Mouse (Mus musculus) midbrain, embryonic 11.5 days (tissue): ENCODE results near the gene Tnfaip8l1. TPM values are rescaled to one million over a fixed set of nuclear protein-coding genes. Genes with fewer than 3 reads are reported as not detected.

Source experiments
- ATAC-seq: fragments of 200-750 bp; cut with Nextera tagmentation; 2 replicates; pipeline ENCODE4 v1.8.0; 2017; ENCODE audit warnings: moderate TSS enrichment, moderate library complexity; ENCODE audit not compliant: low FRiP score
- DNase-seq: peaks from one replicate; pipeline ENCODE4 v3.0.0; 2015; ENCODE audit warnings: low spot score; ENCODE audit errors: missing footprints
- H3K27ac ChIP-seq: fragments of 300-500 bp; sonication (generic); 2 replicates; pipeline ENCODE4 v1.5.1; 2014; ENCODE audit warnings: low read depth, low read length
- H3K27me3 ChIP-seq: fragments of 300-500 bp; sonication (generic); 2 replicates; pipeline ENCODE4 v1.6.1; 2014; ENCODE audit warnings: mild to moderate bottlenecking, low read length, moderate library complexity, mixed read lengths; ENCODE audit not compliant: control insufficient read depth, insufficient read depth
- H3K36me3 ChIP-seq: fragments of 300-500 bp; sonication (generic); 2 replicates; pipeline ENCODE4 v1.6.1; 2014; ENCODE audit warnings: mild to moderate bottlenecking, low read length, moderate library complexity, mixed read lengths; ENCODE audit not compliant: control insufficient read depth, insufficient read depth
- H3K4me1 ChIP-seq: fragments of 300-500 bp; sonication (generic); 2 replicates; pipeline ENCODE4 v1.6.1; 2014; ENCODE audit warnings: low read length; ENCODE audit not compliant: control insufficient read depth, insufficient read depth
- H3K4me2 ChIP-seq: fragments of 300-500 bp; sonication (generic); 2 replicates; pipeline ENCODE4 v1.6.1; 2014; ENCODE audit warnings: mild to moderate bottlenecking, moderate library complexity
- H3K4me3 ChIP-seq: fragments of 300-500 bp; sonication (generic); 2 replicates; pipeline ENCODE4 v1.5.1; 2014; ENCODE audit warnings: low read depth, low read length
- H3K9ac ChIP-seq: fragments of 300-500 bp; sonication (generic); 2 replicates; pipeline ENCODE4 v1.6.1; 2014; ENCODE audit warnings: low read length
- H3K9me3 ChIP-seq: fragments of 300-500 bp; sonication (generic); 2 replicates; pipeline ENCODE4 v1.6.1; 2016; ENCODE audit warnings: low read length; ENCODE audit not compliant: control insufficient read depth
- WGBS: fragments of 180-500 bp; shearing (Covaris S2); extraction: QIAGEN DNeasy Blood & Tissue Kit; methylation state at CpG from one replicate; pipeline ENCODE4 v1.1.7; 2014; 5-methylcytosine and 5-hydroxymethylcytosine counted together
- polyA plus RNA-seq: library from polyadenylated mRNA; unstranded; fragments of >200 nt; fragmentation: Nextera tagmentation; extraction: Ambion mirVana; gene quantifications from 2 replicates; pipeline ENCODE4 v1.2.1, GENCODE M21; 2014

Gene Tnfaip8l1
- polyA plus RNA-seq, 1 experiment from 2014 or later: 7.7 TPM

- ATAC-seq (peak; percentile 36), DNase-seq (peak; percentile 83)
- H3K36me3 ChIP-seq: peaks cover 9% of the 10 kb centered on the region; the same call in 1 of the 2 replicates
- H3K4me1 ChIP-seq: peaks cover 10% of the 10 kb centered on the region
- peak overlapping the region; percentile 81 for H3K27ac ChIP-seq
- H3K27me3 ChIP-seq: no peaks in the 10 kb centered on the region
- WGBS: 49% methylated on average over 11 of the region's 11 CpGs
- H3K4me2 ChIP-seq: no peak overlapping the region
- no peak overlapping the region for H3K4me3 ChIP-seq
- no peaks in the 10 kb centered on the region for H3K9me3 ChIP-seq
- 0 out of 2 replicates have a peak overlapping the region, but pooled peaks have one; percentile 7 for H3K9ac ChIP-seq
Observed at GRCm38 (mm10) chr17:56185281-56186141, 23.2 kb downstream of the Tnfaip8l1 start.

GRCm38 (mm10) chr17:56191266-56191665 lies 29.0 kb downstream of the Tnfaip8l1 start:
- H3K4me3 ChIP-seq: no peak overlapping the region
- peaks cover 18% of the 10 kb centered on the region for H3K36me3 ChIP-seq
- H3K4me1 ChIP-seq: no peaks in the 10 kb centered on the region
- no peak overlapping the region for H3K4me2 ChIP-seq
- ATAC-seq (no peak), DNase-seq (no peak)
- H3K27me3 ChIP-seq: no peaks in the 10 kb centered on the region
- H3K9ac ChIP-seq: no peak overlapping the region
- no peaks in the 10 kb centered on the region for H3K9me3 ChIP-seq
- no peak overlapping the region for H3K27ac ChIP-seq
- 90% methylated on average over 6 of the region's 6 CpGs for WGBS

- no peak overlapping the region for H3K4me3 ChIP-seq
- H3K27me3 ChIP-seq: no peaks in the 10 kb centered on the region
- no peak overlapping the region for H3K4me2 ChIP-seq
- 94% methylated on average over 12 of the region's 12 CpGs for WGBS
- DNase-seq: no peak
- no peaks in the 10 kb centered on the region for H3K9me3 ChIP-seq
- H3K9ac ChIP-seq: no peak overlapping the region
- peaks cover 29% of the 10 kb centered on the region for H3K36me3 ChIP-seq
- H3K4me1 ChIP-seq: no peaks in the 10 kb centered on the region
- ATAC-seq: no peak
- no peak overlapping the region for H3K27ac ChIP-seq
Observed at GRCm38 (mm10) chr17:56194357-56194756, 32.1 kb downstream of the Tnfaip8l1 start.

GRCm38 (mm10) chr17:56194765-56195164 lies 32.5 kb downstream of the Tnfaip8l1 start:
- ATAC-seq: no peak
- Histone ChIP-seq H3K9ac (no peak overlapping the region), H3K27me3 (no peaks in the 10 kb centered on the region), H3K36me3 (peaks cover 29% of the 10 kb centered on the region), H3K4me3 (no peak overlapping the region), H3K4me2 (no peak overlapping the region), H3K9me3 (no peaks in the 10 kb centered on the region), H3K27ac (no peak overlapping the region), H3K4me1 (no peaks in the 10 kb centered on the region)
- 86% methylated on average over 13 of the region's 13 CpGs for WGBS
- no peak for DNase-seq

- no peak for DNase-seq
- WGBS: 63% methylated on average over 2 of the region's 2 CpGs
- Histone ChIP-seq H3K4me2 (no peak overlapping the region), H3K9me3 (no peaks in the 10 kb centered on the region), H3K27ac (no peak overlapping the region), H3K36me3 (peaks cover 31% of the 10 kb centered on the region), H3K27me3 (no peaks in the 10 kb centered on the region), H3K4me3 (no peak overlapping the region), H3K9ac (no peak overlapping the region), H3K4me1 (no peaks in the 10 kb centered on the region)
- ATAC-seq: no peak
Observed at GRCm38 (mm10) chr17:56196860-56197259, 34.6 kb downstream of the Tnfaip8l1 start.

- Histone ChIP-seq H3K4me3 (no peak overlapping the region), H3K27ac (no peak overlapping the region), H3K36me3 (peaks cover 42% of the 10 kb centered on the region), H3K9me3 (no peaks in the 10 kb centered on the region), H3K27me3 (no peaks in the 10 kb centered on the region), H3K4me2 (no peak overlapping the region), H3K9ac (no peak overlapping the region), H3K4me1 (no peaks in the 10 kb centered on the region)
- DNase-seq (peak; percentile 86), ATAC-seq (no peak)
- 85% methylated on average over 9 of the region's 9 CpGs for WGBS
Observed at GRCm38 (mm10) chr17:56200586-56200985, 38.3 kb downstream of the Tnfaip8l1 start.

- WGBS: 66% methylated on average over 3 of the region's 3 CpGs
- no peaks in the 10 kb centered on the region for H3K4me1 ChIP-seq
- DNase-seq: no peak
- H3K4me2 ChIP-seq: no peak overlapping the region
- peaks cover 45% of the 10 kb centered on the region for H3K36me3 ChIP-seq
- no peaks in the 10 kb centered on the region for H3K9me3 ChIP-seq
- no peak overlapping the region for H3K4me3 ChIP-seq
- no peak overlapping the region for H3K9ac ChIP-seq
- H3K27me3 ChIP-seq: no peaks in the 10 kb centered on the region
- no peak for ATAC-seq
- H3K27ac ChIP-seq: no peak overlapping the region
Observed at GRCm38 (mm10) chr17:56201642-56202041, 39.4 kb downstream of the Tnfaip8l1 start.

GRCm38 (mm10) chr17:56202476-56202875 lies 40.2 kb downstream of the Tnfaip8l1 start:
- H3K4me3 ChIP-seq: no peak overlapping the region
- WGBS: 93% methylated on average over 8 of the region's 8 CpGs
- no peaks in the 10 kb centered on the region for H3K4me1 ChIP-seq
- ATAC-seq: no peak
- H3K9ac ChIP-seq: no peak overlapping the region
- H3K27ac ChIP-seq: no peak overlapping the region
- H3K9me3 ChIP-seq: no peaks in the 10 kb centered on the region
- no peaks in the 10 kb centered on the region for H3K27me3 ChIP-seq
- no peak for DNase-seq
- peaks cover 40% of the 10 kb centered on the region for H3K36me3 ChIP-seq
- H3K4me2 ChIP-seq: no peak overlapping the region

GRCm38 (mm10) chr17:56203729-56204128 lies 41.5 kb downstream of the Tnfaip8l1 start:
- H3K4me2 ChIP-seq: no peak overlapping the region
- no peaks in the 10 kb centered on the region for H3K9me3 ChIP-seq
- no peak overlapping the region for H3K9ac ChIP-seq
- no peak overlapping the region for H3K4me3 ChIP-seq
- H3K27me3 ChIP-seq: no peaks in the 10 kb centered on the region
- peaks cover 38% of the 10 kb centered on the region for H3K36me3 ChIP-seq
- ATAC-seq: no peak
- no peak for DNase-seq
- no peaks in the 10 kb centered on the region for H3K4me1 ChIP-seq
- no peak overlapping the region for H3K27ac ChIP-seq
- 63% methylated on average over 3 of the region's 3 CpGs for WGBS
